Mouse (Mus musculus): Measurements from ENCODE around the gene Cacng1.

Gene Cacng1

GRCm38 (mm10) chr11:107657117-107657516 is 59.2 kb downstream of the Cacng1 start:
- in situ Hi-C loops (cut with MboI, MseI), result no loop called here

- in situ Hi-C loops (cut with MboI, MseI), result no loop called here
These were observed 60.8 kb downstream of the Cacng1 start for GRCm38 (mm10) chr11:107655538-107655937.
